Mouse (Mus musculus) CD4-positive, CD25-positive, alpha-beta regulatory T cell, adult 2 months (primary cell): Measurements from ENCODE around the gene Adgrv1.

Source experiments
- DNase-seq: peaks from one replicate; pipeline ENCODE4 v3.0.0-alpha.2; 2012; ENCODE audit warnings: low read depth, low spot score

Gene Adgrv1

GRCm38 (mm10) chr13:81051448-81051847 lies 581.5 kb downstream of the Adgrv1 start:
- no peak for DNase-seq

DNA sequence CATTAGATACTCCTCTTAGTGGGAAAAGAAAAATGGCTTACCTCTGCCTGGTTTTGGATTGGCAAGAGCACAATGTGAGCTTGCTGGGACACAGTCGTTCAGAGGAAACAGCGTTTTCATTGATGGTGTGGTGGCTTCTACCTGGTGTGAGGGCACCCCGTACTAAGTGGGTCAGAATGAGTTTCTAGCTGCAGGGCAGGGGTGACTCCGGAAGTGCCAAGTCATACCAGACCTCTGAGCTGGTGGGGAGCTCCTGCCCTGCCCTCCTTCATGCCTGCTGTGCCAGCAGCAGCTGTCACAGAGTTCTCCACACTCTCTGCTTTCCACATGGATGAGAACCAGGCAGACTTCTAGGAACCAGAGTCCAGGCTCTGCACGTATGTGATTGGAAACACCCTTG lies 582.0 kb downstream of the Adgrv1 start:
- peak; percentile 13 for DNase-seq

GRCm38 (mm10) chr13:81045345-81045744 lies 587.6 kb downstream of the Adgrv1 start:
- no peak for DNase-seq
